Mouse (Mus musculus) megakaryocyte-erythroid progenitor cell, adult 5-6 weeks (primary cell): ENCODE measurements around the gene Serp1. TPM values are rescaled to one million over a fixed set of nuclear protein-coding genes. Genes with fewer than 3 reads are reported as not detected.
A peak's percentile ranks its signal among the peaks of the same experiment; 100 is the strongest.
"Not testable (repeated sequence)": the region's sequence is repeated elsewhere in the genome, so short reads cannot be mapped to it uniquely, and the experiment has no call there.

Experiments
- ATAC-seq: replicated peaks from 2 replicates; pipeline ENCODE4 v1.8.0; 2016; ENCODE audit warnings: mild to moderate bottlenecking, inconsistent platforms; ENCODE audit not compliant: severe bottlenecking, poor library complexity, low FRiP score, low TSS enrichment
- total RNA-seq, 2 experiments: library from RNA; stranded (forward) in 1 of 2; stranded (reverse) in 1 of 2; fragments of 200-1000, 215-1000 nt in 1 of 2; fragments of >200 nt in 1 of 2; fragmentation: Nextera tagmentation in 1 of 2; gene quantifications; 2 replicates each; pipeline ENCODE4 v1.2.3; 2014 to 2017

The Serp1 gene
- total RNA-seq, 2 experiments from 2014 or later: 40.2 to 64.6 TPM

DNA sequence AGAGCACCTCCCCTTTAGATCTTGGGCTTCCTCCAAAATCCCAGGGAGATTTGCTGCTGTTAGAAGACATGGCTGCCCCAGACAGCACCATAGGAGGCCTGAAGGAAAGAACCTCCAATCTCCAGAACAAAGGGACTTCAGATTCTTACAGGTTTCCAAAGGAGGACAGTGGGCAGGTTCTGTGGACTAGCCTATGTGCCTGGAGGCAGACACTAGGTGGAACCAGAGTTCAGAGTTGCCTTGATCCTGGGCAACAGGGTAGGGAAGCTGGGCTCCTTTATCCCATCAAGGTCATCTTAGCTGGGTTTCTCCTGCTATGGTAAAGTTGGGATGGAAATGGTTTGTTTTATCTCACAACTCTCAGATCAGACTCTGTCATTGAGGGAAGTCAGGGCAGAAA lies 14.1 kb downstream of the Serp1 start:
- peak; percentile 86 for ATAC-seq

DNA sequence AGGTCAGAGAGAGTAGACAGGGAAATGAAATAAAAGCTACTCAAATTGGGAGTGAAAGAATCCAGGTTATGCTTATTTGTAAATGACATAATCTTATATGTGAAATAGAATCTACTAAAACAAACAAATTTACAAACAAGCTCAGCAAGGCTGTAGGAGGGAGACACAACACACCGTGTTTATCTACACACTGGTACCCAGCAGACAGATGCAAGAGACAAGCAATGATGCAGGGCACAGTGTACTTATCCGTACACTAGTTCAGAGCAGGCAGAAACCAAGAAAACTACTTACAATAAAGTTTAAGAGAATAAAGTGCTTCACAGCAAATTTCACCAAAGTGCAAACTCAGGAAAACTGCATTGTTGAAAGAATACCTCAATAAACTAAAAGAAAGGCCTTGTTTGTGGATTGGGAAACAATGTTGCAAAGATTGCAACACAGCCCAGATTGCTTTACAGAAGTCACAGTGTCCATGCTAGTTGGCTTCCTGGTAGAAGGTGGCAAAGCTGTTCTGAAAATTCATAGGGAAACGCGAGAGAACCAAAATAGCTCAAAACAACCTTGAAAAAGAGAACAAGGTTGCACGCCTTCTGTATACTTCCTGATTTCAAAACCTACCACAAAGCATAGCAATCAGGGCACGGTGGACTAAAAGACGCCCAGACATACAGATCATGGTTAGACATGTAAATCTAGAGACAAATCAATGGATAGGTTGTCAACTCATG lies 17.5 kb downstream of the Serp1 start:
- no peak for ATAC-seq

DNA sequence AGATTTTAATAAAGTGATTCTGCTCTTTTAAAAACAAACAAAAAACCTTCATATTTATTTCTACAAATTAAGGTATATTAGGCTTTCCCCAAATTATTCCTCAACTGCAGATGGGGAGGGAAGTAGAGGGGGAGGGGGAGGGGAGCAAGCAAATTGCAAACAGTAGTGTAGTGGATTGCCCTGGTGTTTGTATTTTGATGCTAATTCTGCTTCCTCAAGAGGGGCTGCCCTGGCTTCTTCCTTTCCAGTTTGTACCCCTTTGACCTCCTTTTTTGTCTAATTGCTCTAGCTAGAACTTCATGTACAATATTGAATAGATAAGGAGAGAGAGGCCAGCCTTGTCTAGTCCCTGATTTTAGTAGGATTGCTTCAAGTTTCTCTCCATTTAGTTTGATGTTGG lies 21.0 kb downstream of the Serp1 start:
- ATAC-seq: no peak

DNA sequence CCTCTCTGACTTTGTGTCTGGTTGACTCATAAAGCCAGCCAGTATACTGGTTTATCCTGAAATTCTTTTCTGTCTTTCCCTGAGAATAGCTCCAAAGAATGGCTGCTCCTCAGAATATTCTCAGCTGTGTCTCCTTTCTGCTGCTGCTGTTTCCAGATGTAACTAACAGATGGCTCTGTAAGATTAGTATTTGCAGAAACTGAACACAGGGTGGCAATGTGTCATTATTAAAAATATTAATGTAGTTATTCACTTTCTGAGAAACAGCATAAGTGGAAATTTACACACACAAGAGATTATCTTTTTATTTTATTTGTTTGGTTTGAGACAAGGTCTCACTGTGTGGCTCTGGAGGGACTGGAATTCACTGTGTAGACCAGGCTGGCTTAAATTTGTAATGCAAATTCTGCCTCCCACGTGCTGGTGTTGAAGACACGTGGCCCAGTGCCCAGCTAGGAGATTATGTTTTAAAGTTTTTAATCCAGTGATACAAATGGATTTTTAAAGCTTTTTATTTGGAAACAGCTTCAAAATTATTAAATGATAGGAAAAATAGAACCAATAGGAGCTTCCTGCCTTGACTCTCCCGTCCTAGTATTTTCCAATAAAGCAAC lies 21.9 kb downstream of the Serp1 start:
- no peak; the same call in 1 of the 2 replicates for ATAC-seq

DNA sequence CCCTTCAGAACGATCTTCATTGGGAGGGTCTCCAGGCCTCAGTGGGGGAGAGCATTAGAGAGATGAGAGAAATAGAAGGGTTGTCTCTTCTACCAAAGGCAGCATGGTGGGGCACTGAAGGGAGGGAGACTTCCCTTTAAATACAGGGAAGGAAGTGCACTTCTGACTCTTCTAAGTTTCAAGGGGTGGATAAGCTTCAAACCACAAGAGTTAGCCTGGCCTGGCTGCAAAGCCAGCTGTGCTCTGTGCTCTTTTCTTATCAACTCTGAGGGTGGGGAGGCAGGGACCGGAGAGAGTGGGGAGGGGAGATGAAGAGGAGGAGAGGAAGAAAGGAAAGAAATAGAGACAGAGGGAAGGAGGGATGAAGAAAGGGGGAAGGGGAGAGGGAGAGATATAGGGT lies 23.7 kb downstream of the Serp1 start:
- ATAC-seq: peak; percentile 78

DNA sequence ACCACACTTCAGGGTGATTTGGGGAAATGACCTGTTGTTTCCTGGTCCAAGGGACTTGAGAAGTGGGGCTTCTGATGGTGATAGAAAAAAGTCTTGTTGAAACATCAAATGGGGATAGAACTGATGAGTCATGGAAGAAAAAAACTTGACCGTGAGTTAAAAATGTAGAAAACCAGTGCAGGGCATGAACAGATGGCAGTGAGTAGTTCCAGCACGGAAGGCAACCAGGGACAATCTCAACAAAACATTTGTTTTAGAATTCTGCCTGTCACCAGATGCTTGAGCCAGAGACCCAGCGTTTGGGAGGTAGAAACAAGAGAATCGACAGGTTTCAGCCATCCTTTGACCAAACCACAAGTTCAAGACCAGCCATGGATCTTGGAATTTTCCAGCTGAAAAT lies 32.1 kb downstream of the Serp1 start:
- no peak for ATAC-seq

DNA sequence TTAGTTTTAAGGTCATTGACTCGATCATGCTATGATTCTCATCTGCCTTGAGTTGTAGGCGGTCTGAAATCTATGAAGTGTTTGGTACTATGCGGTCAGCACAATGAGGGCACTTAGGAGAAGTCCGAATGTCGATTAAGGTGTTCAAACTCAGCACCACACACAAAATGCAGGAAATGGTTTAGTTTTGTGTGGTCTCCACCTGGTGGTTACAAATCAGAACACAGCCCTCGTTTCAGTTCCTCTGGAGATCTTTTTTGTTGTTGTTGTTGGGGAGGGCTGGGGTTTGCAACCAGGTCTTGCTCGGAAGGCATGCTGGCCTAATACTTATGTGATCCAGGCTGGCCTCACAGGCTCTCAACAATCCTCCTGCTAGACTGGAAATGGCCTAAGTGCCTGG lies 34.9 kb downstream of the Serp1 start:
- ATAC-seq: peak; percentile 56; the same call in 1 of the 2 replicates

DNA sequence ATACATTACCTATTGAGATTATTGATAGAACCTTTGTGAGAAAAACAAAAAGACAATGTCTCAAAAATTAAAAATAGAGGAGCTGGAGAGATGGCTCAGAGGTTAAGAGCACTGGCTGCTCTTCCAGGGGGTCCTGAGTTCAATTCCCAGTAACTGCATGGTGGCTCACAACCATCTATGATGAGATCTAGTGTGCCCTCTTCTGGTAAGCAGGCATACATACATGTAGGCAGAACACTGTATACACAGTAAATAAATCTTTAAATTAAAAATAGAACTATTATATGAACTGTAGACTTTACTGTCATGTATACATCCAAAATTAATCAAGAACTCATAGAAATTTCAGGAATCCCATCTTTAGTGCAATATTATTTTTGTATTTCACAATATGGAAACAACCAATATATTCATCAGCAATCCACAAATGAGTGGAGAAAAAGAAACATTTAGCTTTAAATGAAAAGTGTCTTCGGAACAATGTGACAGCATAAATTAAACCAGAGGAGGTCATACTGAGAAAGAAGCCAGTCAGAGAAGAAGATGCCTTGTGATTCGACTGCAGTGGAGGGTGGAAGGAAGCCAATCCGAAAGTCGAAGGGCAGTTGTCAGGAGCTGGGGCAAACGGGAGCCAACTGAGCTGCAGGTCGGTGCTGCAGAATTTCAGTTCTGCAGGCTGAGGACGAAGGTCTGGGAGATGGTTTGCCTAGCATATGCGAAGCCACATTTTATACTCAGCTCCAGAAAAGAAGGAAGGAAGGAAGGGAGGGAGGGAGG lies 37.5 kb downstream of the Serp1 start:
- ATAC-seq: 0 out of 2 replicates have a peak, but pooled peaks have one; percentile 53

DNA sequence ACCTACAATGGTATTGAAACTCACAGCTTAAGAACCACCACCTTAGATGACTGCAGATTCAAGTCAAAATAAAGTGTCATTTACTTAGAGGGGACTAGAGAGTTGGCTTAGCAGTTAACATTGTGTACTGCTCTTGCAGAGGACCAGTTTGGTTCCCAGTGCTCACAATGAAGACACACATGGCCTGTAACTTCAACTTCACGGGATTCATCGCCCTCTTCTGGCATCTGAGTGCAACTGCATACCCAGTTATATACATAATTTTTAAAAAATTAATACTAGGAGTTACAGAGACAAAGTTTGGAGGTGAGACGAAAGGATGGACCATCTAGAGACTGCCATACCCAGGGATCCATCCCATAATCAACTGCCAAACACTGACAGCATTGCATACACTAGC lies 38.6 kb downstream of the Serp1 start:
- no peak for ATAC-seq

DNA sequence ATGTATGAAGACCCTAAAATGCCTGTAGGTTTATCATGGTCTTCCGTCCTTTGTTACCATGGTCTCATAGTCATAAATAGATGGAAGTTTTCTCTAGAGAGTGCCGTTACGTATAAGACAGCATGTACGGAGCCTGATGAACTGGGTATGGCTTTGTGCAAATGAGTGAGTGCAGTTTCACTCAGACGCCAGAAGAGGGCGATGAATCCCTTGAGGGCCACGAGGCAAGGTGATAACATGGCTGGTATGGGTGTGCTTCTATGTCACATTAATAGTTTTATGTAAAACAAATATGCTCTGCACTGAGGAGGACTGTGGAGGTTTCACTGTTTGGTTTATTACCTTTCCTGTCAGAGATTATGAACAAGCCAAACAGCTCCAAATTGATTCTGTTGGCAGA lies 39.8 kb downstream of the Serp1 start:
- peak; percentile 70 for ATAC-seq

DNA sequence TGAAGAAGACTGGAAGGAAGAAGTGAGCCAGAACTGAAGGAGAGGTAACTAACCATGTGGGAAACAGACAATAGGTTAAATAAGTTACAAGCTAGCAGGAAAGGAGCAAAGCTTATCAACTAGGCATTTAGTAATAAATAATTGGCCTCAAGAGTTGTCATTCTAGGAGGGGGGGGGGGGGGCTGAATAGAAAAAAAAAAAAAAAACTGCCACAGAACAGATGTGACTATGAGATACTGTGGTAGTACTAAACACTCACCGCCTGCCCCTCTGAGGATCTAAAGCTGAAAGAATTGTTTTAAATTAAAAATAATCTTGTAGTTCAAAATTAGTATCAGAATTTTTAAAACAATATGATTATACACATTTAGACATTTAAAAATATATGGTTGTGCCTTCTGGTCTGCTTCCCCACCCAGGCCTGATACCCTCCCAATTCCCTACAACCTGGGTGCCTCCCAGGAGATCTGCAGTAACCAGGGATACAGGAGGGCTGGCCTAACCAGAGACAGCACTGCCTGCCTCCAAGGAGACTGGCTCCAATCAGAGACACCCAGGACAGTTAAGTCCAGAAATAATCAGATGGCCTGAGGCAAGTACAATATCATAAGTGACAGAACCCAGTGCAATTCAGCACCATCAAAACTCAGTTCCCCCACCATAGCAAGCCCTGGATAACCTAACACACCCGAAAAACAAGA lies 46.8 kb downstream of the Serp1 start:
- peak; percentile 74 for ATAC-seq

DNA sequence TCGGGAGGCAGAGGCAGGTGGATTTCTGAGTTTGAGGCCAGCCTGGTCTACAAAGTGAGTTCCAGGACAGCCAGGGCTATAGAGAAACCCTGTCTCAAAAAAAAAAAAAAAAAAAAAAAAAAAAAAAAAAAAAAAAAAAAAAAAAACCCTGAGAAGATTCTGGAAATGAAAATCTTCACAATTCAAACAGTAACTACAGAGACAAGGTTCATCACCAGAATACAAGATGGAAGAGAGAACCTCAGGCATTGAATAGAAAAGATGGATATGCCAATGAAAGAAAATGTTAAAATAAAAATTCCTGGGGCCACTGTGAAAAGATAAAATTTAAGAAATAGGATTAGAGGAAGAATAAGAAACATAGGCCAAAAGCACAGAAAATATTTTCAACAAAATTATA lies 50.4 kb downstream of the Serp1 start:
- ATAC-seq: not testable (repeated sequence)

Other genes with a start within 250 kb of the Serp1 start
- gene Tsc22d2, start 111.2 kb downstream of the Serp1 start, total RNA-seq (2014; fragmentation: Nextera tagmentation): 12.9 and 21.5 TPM in 2 replicates
- 17.5 and 25.4 TPM in 2 replicates for gene Tsc22d2, start 111.2 kb downstream of the Serp1 start, total RNA-seq (2017)
- 123 and 132 TPM in 2 replicates for gene Eif2a, start 71 bp downstream of the Serp1 start, total RNA-seq (2014; fragmentation: Nextera tagmentation)
- gene Eif2a, start 71 bp downstream of the Serp1 start, total RNA-seq (2017): 149 and 153 TPM in 2 replicates
- gene Selenot, start 50.7 kb upstream of the Serp1 start, total RNA-seq (2014; fragmentation: Nextera tagmentation): 82.6 and 95.9 TPM in 2 replicates
- 183 and 186 TPM in 2 replicates for gene Selenot, start 50.7 kb upstream of the Serp1 start, total RNA-seq (2017)
- not detected in 2 replicates for gene Erich6, start 111.3 kb upstream of the Serp1 start, total RNA-seq (2014; fragmentation: Nextera tagmentation)
- not detected in 2 replicates for gene Erich6, start 111.3 kb upstream of the Serp1 start, total RNA-seq (2017)
- gene Siah2, start 166.5 kb upstream of the Serp1 start, total RNA-seq (2014; fragmentation: Nextera tagmentation): 6.0 and 14.6 TPM in 2 replicates
- gene Siah2, start 166.5 kb upstream of the Serp1 start, total RNA-seq (2017): 11.6 and 14.9 TPM in 2 replicates